Mouse (Mus musculus): ENCODE results near the gene Rasgef1a. TPM values are rescaled to one million over a fixed set of nuclear protein-coding genes. Genes with fewer than 3 reads are reported as not detected.

Rasgef1a gene
- polyA plus RNA-seq, 1 experiment from 2014 or later, result 0.08 TPM

DNA sequence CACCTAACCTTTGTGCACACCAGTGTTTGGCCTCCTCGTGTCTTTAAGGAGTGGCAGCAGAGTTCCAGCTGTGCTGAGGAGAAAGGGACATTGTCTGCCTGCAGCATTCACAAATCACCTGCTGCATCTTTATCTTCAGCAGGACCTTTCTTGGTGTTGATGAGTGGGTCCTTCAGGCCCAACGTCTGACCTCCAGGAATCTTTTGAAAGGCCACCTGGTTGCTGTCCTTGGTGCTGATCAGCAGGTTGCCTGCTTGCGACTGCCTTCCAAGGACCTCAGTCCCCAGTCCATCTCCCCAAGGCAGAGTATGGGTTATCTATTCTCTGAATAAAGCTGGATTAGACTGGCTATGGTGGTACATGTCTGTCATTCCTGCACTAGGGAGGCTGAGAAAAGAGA is 10.0 kb upstream of the Rasgef1a start:
- ATAC-seq (replicated peaks; ENCODE audit: low FRiP score), result no peak

DNA sequence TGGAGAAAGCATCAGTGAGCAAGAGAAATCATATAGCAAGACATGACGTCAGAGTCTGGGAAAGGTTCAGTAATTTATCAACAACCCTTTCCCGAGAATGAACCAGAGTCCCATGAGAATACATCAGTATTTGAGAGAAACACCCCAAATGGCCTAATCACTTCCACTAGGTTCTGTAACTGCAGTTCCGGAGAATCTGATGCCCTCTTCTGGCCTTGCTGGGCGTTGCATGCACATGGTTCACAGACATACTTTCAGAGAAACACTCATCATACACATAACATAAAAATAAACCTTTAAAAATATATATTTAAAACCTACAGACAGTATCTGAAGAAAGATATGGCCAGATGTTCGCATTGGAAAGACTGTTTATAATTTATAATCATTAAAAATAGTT is 3.9 kb upstream of the Rasgef1a start:
- Histone ChIP-seq H3K4me1 (replicated peaks; ENCODE audit: control insufficient read depth, insufficient read depth, low read length) (no peaks in the 10 kb centered on the region), H3K9me3 (ENCODE audit: control insufficient read depth, low read length) (no peaks in the 10 kb centered on the region), H3K4me3 (ENCODE audit: low read depth, low read length) (no peak overlapping the region), H3K27me3 (replicated peaks; ENCODE audit: control insufficient read depth, insufficient read depth, low read length) (peaks cover 26% of the 10 kb centered on the region), H3K4me2 (no peak overlapping the region), H3K27ac (ENCODE audit: low read depth, low read length) (no peak overlapping the region), H3K36me3 (ENCODE audit: control insufficient read depth, insufficient read depth, low read length) (no peaks in the 10 kb centered on the region), H3K9ac (ENCODE audit: low read depth, low read length) (no peak overlapping the region)
- no peak for ATAC-seq (replicated peaks; ENCODE audit: low FRiP score)
- 34% methylated on average over 5 of the region's 5 CpGs for WGBS
- no peak for DNase-seq (ENCODE audit: low spot score)

More for the DNA sequence above, 10.0 kb upstream of the Rasgef1a start:
- Histone ChIP-seq H3K4me1 (replicated peaks; ENCODE audit: control insufficient read depth, insufficient read depth, low read length) (no peaks in the 10 kb centered on the region), H3K36me3 (ENCODE audit: control insufficient read depth, insufficient read depth, low read length) (no peaks in the 10 kb centered on the region), H3K9ac (ENCODE audit: low read depth, low read length) (no peak overlapping the region), H3K27ac (ENCODE audit: low read depth, low read length) (no peak overlapping the region), H3K4me2 (no peak overlapping the region), H3K9me3 (ENCODE audit: control insufficient read depth, low read length) (no peaks in the 10 kb centered on the region), H3K4me3 (ENCODE audit: low read depth, low read length) (no peak overlapping the region), H3K27me3 (replicated peaks; ENCODE audit: control insufficient read depth, insufficient read depth, low read length) (peaks cover 16% of the 10 kb centered on the region; the same call in 1 of the 2 replicates)
- no peak for DNase-seq (ENCODE audit: low spot score)
- WGBS, result 24% methylated on average over 3 of the region's 3 CpGs

- no peak overlapping the region for H3K4me2 ChIP-seq
- H3K4me1 ChIP-seq (replicated peaks; ENCODE audit: control insufficient read depth, insufficient read depth, low read length), result no peaks in the 10 kb centered on the region
- ATAC-seq (replicated peaks; ENCODE audit: low FRiP score) (no peak), DNase-seq (ENCODE audit: low spot score) (no peak)
- no peak overlapping the region for H3K27ac ChIP-seq (ENCODE audit: low read depth, low read length)
- WGBS, result 63% methylated on average over 4 of the region's 4 CpGs
- H3K27me3 ChIP-seq (replicated peaks; ENCODE audit: control insufficient read depth, insufficient read depth, low read length), result peaks cover 30% of the 10 kb centered on the region
- no peak overlapping the region for H3K9ac ChIP-seq (ENCODE audit: low read depth, low read length)
- no peak overlapping the region for H3K4me3 ChIP-seq (ENCODE audit: low read depth, low read length)
- H3K9me3 ChIP-seq (ENCODE audit: control insufficient read depth, low read length), result no peaks in the 10 kb centered on the region
- no peaks in the 10 kb centered on the region for H3K36me3 ChIP-seq (ENCODE audit: control insufficient read depth, insufficient read depth, low read length)
Observed at GRCm38 (mm10) chr6:118007843-118008539, 3.2 kb upstream of the Rasgef1a start.

DNA sequence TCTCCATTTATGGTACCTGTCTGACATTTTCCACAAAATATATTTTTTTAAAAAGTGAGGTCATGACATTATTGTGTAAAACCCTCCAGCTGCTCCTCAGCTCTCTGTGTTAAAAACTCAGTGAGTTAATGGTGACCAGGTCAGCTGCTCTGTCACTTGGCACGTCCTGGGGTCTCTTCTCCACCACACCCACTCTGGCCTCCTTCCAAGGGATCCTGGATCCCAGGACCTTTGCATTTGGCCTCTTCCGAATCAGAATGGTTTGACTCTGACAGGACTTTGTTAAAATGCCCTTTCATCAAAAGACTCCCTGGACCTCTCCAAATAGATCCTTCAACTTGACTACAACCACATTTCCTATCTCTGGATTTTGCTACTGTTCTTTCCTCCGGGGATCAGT is 982 bp upstream of the Rasgef1a start:
- DNase-seq (ENCODE audit: low spot score), result no peak
- Histone ChIP-seq H3K4me3 (ENCODE audit: low read depth, low read length) (no peak overlapping the region), H3K9ac (ENCODE audit: low read depth, low read length) (no peak overlapping the region), H3K27me3 (replicated peaks; ENCODE audit: control insufficient read depth, insufficient read depth, low read length) (peaks cover 42% of the 10 kb centered on the region), H3K27ac (ENCODE audit: low read depth, low read length) (no peak overlapping the region), H3K9me3 (ENCODE audit: control insufficient read depth, low read length) (no peaks in the 10 kb centered on the region), H3K4me2 (no peak overlapping the region), H3K36me3 (ENCODE audit: control insufficient read depth, insufficient read depth, low read length) (no peaks in the 10 kb centered on the region), H3K4me1 (replicated peaks; ENCODE audit: control insufficient read depth, insufficient read depth, low read length) (no peaks in the 10 kb centered on the region)
- WGBS, result 61% methylated on average over 3 of the region's 3 CpGs
- no peak for ATAC-seq (replicated peaks; ENCODE audit: low FRiP score)

GRCm38 (mm10) chr6:118011616-118012316 is 528 bp downstream of the Rasgef1a start:
- 15% methylated on average over 37 of the region's 38 CpGs for WGBS
- no peaks in the 10 kb centered on the region for H3K36me3 ChIP-seq (ENCODE audit: control insufficient read depth, insufficient read depth, low read length)
- H3K4me2 ChIP-seq, result peak overlapping the region; percentile 57
- H3K27me3 ChIP-seq (replicated peaks; ENCODE audit: control insufficient read depth, insufficient read depth, low read length), result peaks cover 42% of the 10 kb centered on the region
- no peak overlapping the region for H3K27ac ChIP-seq (ENCODE audit: low read depth, low read length)
- no peaks in the 10 kb centered on the region for H3K9me3 ChIP-seq (ENCODE audit: control insufficient read depth, low read length)
- peak overlapping the region; percentile 42 for H3K4me3 ChIP-seq (ENCODE audit: low read depth, low read length)
- ATAC-seq (replicated peaks; ENCODE audit: low FRiP score), result no peak
- DNase-seq (ENCODE audit: low spot score), result no peak
- no peak overlapping the region for H3K9ac ChIP-seq (ENCODE audit: low read depth, low read length)
- H3K4me1 ChIP-seq (replicated peaks; ENCODE audit: control insufficient read depth, insufficient read depth, low read length), result no peaks in the 10 kb centered on the region

- Histone ChIP-seq H3K36me3 (ENCODE audit: control insufficient read depth, insufficient read depth, low read length) (no peaks in the 10 kb centered on the region), H3K4me1 (replicated peaks; ENCODE audit: control insufficient read depth, insufficient read depth, low read length) (no peaks in the 10 kb centered on the region), H3K4me3 (ENCODE audit: low read depth, low read length) (no peak overlapping the region), H3K4me2 (no peak overlapping the region), H3K27me3 (replicated peaks; ENCODE audit: control insufficient read depth, insufficient read depth, low read length) (peaks cover 42% of the 10 kb centered on the region), H3K9ac (ENCODE audit: low read depth, low read length) (no peak overlapping the region), H3K27ac (ENCODE audit: low read depth, low read length) (no peak overlapping the region), H3K9me3 (ENCODE audit: control insufficient read depth, low read length) (no peaks in the 10 kb centered on the region)
- 58% methylated on average over 3 of the region's 3 CpGs for WGBS
- DNase-seq (ENCODE audit: low spot score), result no peak
- no peak for ATAC-seq (replicated peaks; ENCODE audit: low FRiP score)
Observed at GRCm38 (mm10) chr6:118012317-118012700, 1.1 kb downstream of the Rasgef1a start.

DNA sequence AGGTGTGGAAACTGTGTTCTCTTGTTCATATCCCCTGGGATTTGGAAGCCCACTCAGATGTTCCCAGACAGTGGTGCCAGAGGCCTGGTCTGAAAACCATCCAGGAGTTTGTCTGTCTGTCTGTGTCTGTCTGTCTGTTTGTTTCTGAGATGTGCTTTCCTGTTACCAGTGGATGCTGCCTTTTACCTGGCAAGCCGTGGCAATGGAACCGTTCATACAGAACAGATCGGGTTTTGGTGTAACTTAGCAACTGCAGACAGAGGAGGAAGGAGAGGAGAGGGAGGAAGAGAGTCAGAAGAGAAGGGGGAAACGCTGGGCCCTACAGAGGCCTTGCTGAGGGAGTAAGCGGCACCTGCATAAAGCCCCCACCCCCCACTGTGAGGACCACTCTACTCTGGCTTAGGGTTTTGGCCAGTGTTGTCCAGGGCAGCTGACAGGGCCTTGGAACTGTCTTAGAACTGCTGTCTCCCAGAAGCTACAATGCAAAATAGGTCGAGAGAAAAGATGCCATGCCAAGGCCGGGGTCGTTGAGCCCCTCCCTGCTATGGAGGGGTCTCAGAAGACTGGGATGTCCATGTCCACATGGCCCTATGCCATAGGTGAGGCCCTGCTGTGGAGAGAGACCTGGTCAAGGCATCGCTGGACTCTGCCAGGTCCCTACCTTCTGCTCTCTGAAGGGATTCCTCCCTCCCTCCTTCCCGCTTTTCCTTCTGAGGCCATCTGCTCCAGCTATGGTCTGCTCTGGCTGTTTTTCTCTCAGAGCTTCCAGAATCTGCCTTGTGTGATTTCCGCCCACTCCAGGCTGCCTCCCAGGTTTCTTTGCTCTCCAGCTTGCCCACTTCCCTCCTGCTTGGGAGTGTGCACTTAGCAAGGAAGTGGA is 2.0 kb downstream of the Rasgef1a start:
- Histone ChIP-seq H3K36me3 (ENCODE audit: control insufficient read depth, insufficient read depth, low read length) (no peaks in the 10 kb centered on the region), H3K9me3 (ENCODE audit: control insufficient read depth, low read length) (no peaks in the 10 kb centered on the region), H3K4me2 (no peak overlapping the region), H3K27ac (ENCODE audit: low read depth, low read length) (no peak overlapping the region), H3K27me3 (replicated peaks; ENCODE audit: control insufficient read depth, insufficient read depth, low read length) (peaks cover 42% of the 10 kb centered on the region), H3K4me1 (replicated peaks; ENCODE audit: control insufficient read depth, insufficient read depth, low read length) (no peaks in the 10 kb centered on the region), H3K9ac (ENCODE audit: low read depth, low read length) (no peak overlapping the region), H3K4me3 (ENCODE audit: low read depth, low read length) (no peak overlapping the region)
- 71% methylated on average over 11 of the region's 11 CpGs for WGBS
- DNase-seq (ENCODE audit: low spot score), result no peak
- no peak for ATAC-seq (replicated peaks; ENCODE audit: low FRiP score)

GRCm38 (mm10) chr6:118014881-118015280 is 3.6 kb downstream of the Rasgef1a start:
- Histone ChIP-seq H3K27me3 (replicated peaks; ENCODE audit: control insufficient read depth, insufficient read depth, low read length) (peaks cover 42% of the 10 kb centered on the region), H3K9ac (ENCODE audit: low read depth, low read length) (no peak overlapping the region), H3K4me2 (no peak overlapping the region), H3K9me3 (ENCODE audit: control insufficient read depth, low read length) (no peaks in the 10 kb centered on the region), H3K4me3 (ENCODE audit: low read depth, low read length) (no peak overlapping the region), H3K36me3 (ENCODE audit: control insufficient read depth, insufficient read depth, low read length) (no peaks in the 10 kb centered on the region), H3K4me1 (replicated peaks; ENCODE audit: control insufficient read depth, insufficient read depth, low read length) (no peaks in the 10 kb centered on the region), H3K27ac (ENCODE audit: low read depth, low read length) (no peak overlapping the region)
- DNase-seq (ENCODE audit: low spot score), result no peak
- no peak for ATAC-seq (replicated peaks; ENCODE audit: low FRiP score)
- WGBS, result 74% methylated on average over 4 of the region's 4 CpGs

All from liver, embryonic 11.5 days (tissue).